Mouse (Mus musculus): ENCODE results near the gene Kank2. TPM values are rescaled to one million over a fixed set of nuclear protein-coding genes. Genes with fewer than 3 reads are reported as not detected.
A peak's percentile ranks its signal among the peaks of the same experiment; 100 is the strongest.
"Not testable (repeated sequence)": the region's sequence is repeated elsewhere in the genome, so short reads cannot be mapped to it uniquely, and the experiment has no call there.

The Kank2 gene
- polyA plus RNA-seq, 1 experiment from 2014 or later = 20.0 TPM

GRCm38 (mm10) chr9:21784517-21785307, 13.8 kb downstream of the Kank2 start:
- Histone ChIP-seq H3K4me1 (replicated peaks) (peaks cover 41% of the 10 kb centered on the region), H3K27ac (peak overlapping the region; percentile 4; the same call in 1 of the 2 replicates), H3K9ac (no peak overlapping the region), H3K9me3 (replicated peaks) (no peaks in the 10 kb centered on the region), H3K4me2 (no peak overlapping the region), H3K4me3 (no peak overlapping the region), H3K36me3 (peaks cover 36% of the 10 kb centered on the region), H3K27me3 (no peaks in the 10 kb centered on the region)
- no peak for ATAC-seq (replicated peaks; ENCODE audit: insufficient number of reproducible peaks, insufficient read depth, low FRiP score, low read depth)
- 88% methylated on average over 7 of the region's 7 CpGs for WGBS

GRCm38 (mm10) chr9:21781657-21782468, 16.7 kb downstream of the Kank2 start:
- H3K9ac ChIP-seq = no peak overlapping the region
- peak overlapping the region; percentile 82 for H3K27ac ChIP-seq
- 53% methylated on average over 15 of the region's 15 CpGs for WGBS
- ATAC-seq (replicated peaks; ENCODE audit: insufficient number of reproducible peaks, insufficient read depth, low FRiP score, low read depth) = peak; percentile 85
- no peaks in the 10 kb centered on the region for H3K27me3 ChIP-seq
- no peak overlapping the region for H3K4me2 ChIP-seq
- peaks cover 22% of the 10 kb centered on the region for H3K4me1 ChIP-seq (replicated peaks)
- no peak overlapping the region for H3K4me3 ChIP-seq
- peaks cover 47% of the 10 kb centered on the region for H3K36me3 ChIP-seq
- H3K9me3 ChIP-seq (replicated peaks) = no peaks in the 10 kb centered on the region

GRCm38 (mm10) chr9:21777726-21778125, 20.8 kb downstream of the Kank2 start:
- Histone ChIP-seq H3K9me3 (replicated peaks) (no peaks in the 10 kb centered on the region), H3K4me3 (no peak overlapping the region), H3K27ac (no peak overlapping the region), H3K36me3 (peaks cover 78% of the 10 kb centered on the region), H3K9ac (no peak overlapping the region), H3K4me1 (replicated peaks) (peaks cover 14% of the 10 kb centered on the region), H3K27me3 (no peaks in the 10 kb centered on the region), H3K4me2 (no peak overlapping the region)
- ATAC-seq (replicated peaks; ENCODE audit: insufficient number of reproducible peaks, insufficient read depth, low FRiP score, low read depth) = no peak
- 84% methylated on average over 3 of the region's 3 CpGs for WGBS

- Histone ChIP-seq H3K27me3 (no peaks in the 10 kb centered on the region), H3K9ac (no peak overlapping the region), H3K4me1 (replicated peaks) (peaks cover 8% of the 10 kb centered on the region), H3K9me3 (replicated peaks) (no peaks in the 10 kb centered on the region), H3K27ac (no peak overlapping the region), H3K4me3 (no peak overlapping the region), H3K4me2 (no peak overlapping the region), H3K36me3 (peaks cover 81% of the 10 kb centered on the region)
- WGBS = 88% methylated on average over 16 of the region's 16 CpGs
- no peak for ATAC-seq (replicated peaks; ENCODE audit: insufficient number of reproducible peaks, insufficient read depth, low FRiP score, low read depth)
Observed at GRCm38 (mm10) chr9:21774353-21774752, 24.2 kb downstream of the Kank2 start.

- peaks cover 17% of the 10 kb centered on the region for H3K4me1 ChIP-seq (replicated peaks)
- not testable (repeated sequence) for H3K4me3 ChIP-seq; H3K9ac ChIP-seq; H3K27ac ChIP-seq; ATAC-seq (replicated peaks; ENCODE audit: insufficient number of reproducible peaks, insufficient read depth, low FRiP score, low read depth); H3K9me3 ChIP-seq (replicated peaks); H3K27me3 ChIP-seq; H3K4me2 ChIP-seq
- H3K36me3 ChIP-seq = peaks cover 77% of the 10 kb centered on the region
- WGBS = 77% methylated on average over 5 of the region's 5 CpGs
Observed at GRCm38 (mm10) chr9:21773396-21773795, 25.1 kb downstream of the Kank2 start.

- peak; percentile 48 for ATAC-seq (replicated peaks; ENCODE audit: insufficient number of reproducible peaks, insufficient read depth, low FRiP score, low read depth)
- no peak overlapping the region for H3K9ac ChIP-seq
Observed at GRCm38 (mm10) chr9:21769558-21770183, 28.9 kb downstream of the Kank2 start.

GRCm38 (mm10) chr9:21768511-21769411, 29.8 kb downstream of the Kank2 start:
- Histone ChIP-seq H3K9ac (peak overlapping the region; percentile 25), H3K4me2 (0 out of 2 replicates have a peak overlapping the region, but pooled peaks have one; percentile 3), H3K4me3 (no peak overlapping the region), H3K9me3 (replicated peaks) (no peaks in the 10 kb centered on the region), H3K4me1 (replicated peaks) (peaks cover 31% of the 10 kb centered on the region), H3K27ac (peak overlapping the region; percentile 87), H3K36me3 (peaks cover 36% of the 10 kb centered on the region), H3K27me3 (no peaks in the 10 kb centered on the region)
- peak; percentile 72 for ATAC-seq (replicated peaks; ENCODE audit: insufficient number of reproducible peaks, insufficient read depth, low FRiP score, low read depth)
- 26% methylated on average over 13 of the region's 13 CpGs for WGBS

More at GRCm38 (mm10) chr9:21769558-21770183, 28.9 kb downstream of the Kank2 start:
- WGBS = 46% methylated on average over 26 of the region's 26 CpGs
- Histone ChIP-seq H3K9me3 (replicated peaks) (no peaks in the 10 kb centered on the region), H3K4me3 (no peak overlapping the region), H3K36me3 (peaks cover 46% of the 10 kb centered on the region), H3K4me1 (replicated peaks) (peaks cover 28% of the 10 kb centered on the region), H3K27ac (peak overlapping the region; percentile 87), H3K27me3 (no peaks in the 10 kb centered on the region), H3K4me2 (no peak overlapping the region)

- peak overlapping the region; percentile 87 for H3K27ac ChIP-seq
- ATAC-seq (replicated peaks; ENCODE audit: insufficient number of reproducible peaks, insufficient read depth, low FRiP score, low read depth) = peak; percentile 53
- H3K4me1 ChIP-seq (replicated peaks) = peaks cover 37% of the 10 kb centered on the region
- no peak overlapping the region for H3K4me2 ChIP-seq
- WGBS = 55% methylated on average over 11 of the region's 11 CpGs
- H3K36me3 ChIP-seq = peaks cover 30% of the 10 kb centered on the region
- H3K4me3 ChIP-seq = no peak overlapping the region
- H3K9me3 ChIP-seq (replicated peaks) = no peaks in the 10 kb centered on the region
- no peak overlapping the region for H3K9ac ChIP-seq
- H3K27me3 ChIP-seq = no peaks in the 10 kb centered on the region
Observed at GRCm38 (mm10) chr9:21767896-21768295, 30.6 kb downstream of the Kank2 start.

- Histone ChIP-seq H3K4me2 (no peak overlapping the region), H3K9me3 (replicated peaks) (no peaks in the 10 kb centered on the region), H3K27ac (no peak overlapping the region), H3K4me3 (no peak overlapping the region), H3K4me1 (replicated peaks) (peaks cover 40% of the 10 kb centered on the region), H3K27me3 (no peaks in the 10 kb centered on the region), H3K9ac (no peak overlapping the region), H3K36me3 (peaks cover 6% of the 10 kb centered on the region; the same call in 1 of the 2 replicates)
- WGBS = 85% methylated on average over 6 of the region's 6 CpGs
- no peak for ATAC-seq (replicated peaks; ENCODE audit: insufficient number of reproducible peaks, insufficient read depth, low FRiP score, low read depth)
Observed at GRCm38 (mm10) chr9:21764084-21764999, 34.2 kb downstream of the Kank2 start.

GRCm38 (mm10) chr9:21762135-21762534, 36.4 kb downstream of the Kank2 start:
- Histone ChIP-seq H3K4me2 (peak overlapping the region; percentile 15; the same call in 1 of the 2 replicates), H3K9ac (no peak overlapping the region), H3K36me3 (no peaks in the 10 kb centered on the region), H3K4me1 (replicated peaks) (peaks cover 31% of the 10 kb centered on the region), H3K9me3 (replicated peaks) (no peaks in the 10 kb centered on the region), H3K4me3 (no peak overlapping the region), H3K27me3 (no peaks in the 10 kb centered on the region), H3K27ac (peak overlapping the region; percentile 72)
- no peak for ATAC-seq (replicated peaks; ENCODE audit: insufficient number of reproducible peaks, insufficient read depth, low FRiP score, low read depth)
